Mouse (Mus musculus) liver, embryonic 14.5 days (tissue): ENCODE measurements at regions not wholly inside any gene's neighbourhood (a gene's known extent, or its start where the extent isn't known, plus 50 kb on each side); places are given as distances from the start of the nearest gene placed in this dataset.

Experiments
- CTCF ChIP-seq: IDR thresholded peaks from 2 replicates; pipeline ENCODE4 v1.5.1; 2016; ENCODE audit warnings: antibody characterized with exemption, low read depth, control low read depth
- EP300 ChIP-seq: IDR thresholded peaks from 2 replicates; pipeline ENCODE4 v1.6.1; 2016; ENCODE audit warnings: antibody characterized with exemption, low read depth

DNA sequence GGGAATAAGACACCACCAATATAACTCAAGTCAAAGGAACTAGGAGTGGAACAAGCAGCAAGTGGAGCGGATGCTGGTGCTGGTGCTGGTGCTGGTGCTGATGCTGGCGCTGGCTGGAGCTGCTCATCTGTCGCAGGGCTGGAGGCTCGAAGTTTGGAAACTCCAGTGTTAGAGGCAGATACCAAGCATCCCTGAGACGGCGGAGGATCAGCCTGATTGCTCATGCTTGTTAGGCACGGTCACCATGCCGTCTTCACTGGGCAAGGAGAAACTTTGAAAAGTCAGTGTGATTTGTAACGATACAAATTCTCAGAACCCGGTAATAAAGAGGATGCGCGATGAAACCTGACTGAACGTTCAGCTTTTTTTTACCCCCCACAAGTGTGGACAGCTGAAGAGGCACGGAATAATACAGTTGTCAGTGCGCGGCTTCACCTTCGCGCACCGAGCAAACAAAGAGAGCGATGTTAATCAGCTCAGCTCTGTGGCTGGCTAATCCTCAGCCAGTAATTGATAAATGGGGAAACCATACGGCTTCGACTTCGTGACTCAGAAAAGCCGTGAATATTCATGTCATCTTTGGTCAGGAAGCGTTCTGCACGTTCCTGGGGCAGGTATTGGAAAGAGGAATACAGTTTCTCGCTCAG lies 528.7 kb upstream of the Adgrl2 start:
- TF ChIP-seq CTCF (no peak), EP300 (no peak)
